Mouse (Mus musculus): ENCODE measurements around the gene Znrf2.

Gene Znrf2

GRCm38 (mm10) chr6:54917523-54917922 lies 100.8 kb downstream of the Znrf2 start:
- peak; percentile 81 for DNase-seq

GRCm38 (mm10) chr6:54918521-54918920 lies 101.8 kb downstream of the Znrf2 start:
- DNase-seq: no peak

- DNase-seq: no peak
These were observed 107.8 kb downstream of the Znrf2 start for GRCm38 (mm10) chr6:54924538-54924937.

GRCm38 (mm10) chr6:54925736-54926440 lies 109.2 kb downstream of the Znrf2 start:
- no peak for DNase-seq

- no peak for DNase-seq
These were observed 110.2 kb downstream of the Znrf2 start for GRCm38 (mm10) chr6:54926899-54927298.

GRCm38 (mm10) chr6:54927946-54928345 lies 111.2 kb downstream of the Znrf2 start:
- DNase-seq: no peak

- no peak for DNase-seq
These were observed 114.9 kb downstream of the Znrf2 start for GRCm38 (mm10) chr6:54931641-54932040.

- no peak for DNase-seq
These were observed 115.8 kb downstream of the Znrf2 start for GRCm38 (mm10) chr6:54932526-54932925.

GRCm38 (mm10) chr6:54933216-54933615 lies 116.5 kb downstream of the Znrf2 start:
- no peak for DNase-seq

GRCm38 (mm10) chr6:54933866-54934265 lies 117.2 kb downstream of the Znrf2 start:
- peak; percentile 42 for DNase-seq

- DNase-seq: no peak
These were observed 117.6 kb downstream of the Znrf2 start for GRCm38 (mm10) chr6:54934313-54934712.

GRCm38 (mm10) chr6:54934930-54935329 lies 118.2 kb downstream of the Znrf2 start:
- DNase-seq: no peak

- DNase-seq: no peak
These were observed 119.8 kb downstream of the Znrf2 start for GRCm38 (mm10) chr6:54936496-54936895.

GRCm38 (mm10) chr6:54939631-54940030 lies 122.9 kb downstream of the Znrf2 start:
- DNase-seq: peak; percentile 63

GRCm38 (mm10) chr6:54940126-54940525 lies 123.4 kb downstream of the Znrf2 start:
- DNase-seq: peak; percentile 39

GRCm38 (mm10) chr6:54941149-54941548 lies 124.4 kb downstream of the Znrf2 start:
- DNase-seq: no peak
